Mouse (Mus musculus) intestine, embryonic 15.5 days (tissue): ENCODE data around the gene P2ry2. TPM values are rescaled to one million over a fixed set of nuclear protein-coding genes. Genes with fewer than 3 reads are reported as not detected.

ENCODE experiments used
- ATAC-seq: fragments of 200-750 bp; cut with Nextera tagmentation; 2 replicates; pipeline ENCODE4 v1.8.0; 2017; ENCODE audit warnings: moderate TSS enrichment, moderate library complexity
- H3K27ac ChIP-seq: fragments of 300-500 bp; sonication (generic); 2 replicates; pipeline ENCODE4 v1.5.1; 2015; ENCODE audit warnings: mild to moderate bottlenecking, inconsistent platforms
- H3K27me3 ChIP-seq: fragments of 300-500 bp; sonication (generic); replicated peaks from 2 replicates; pipeline ENCODE4 v1.6.1; 2015; ENCODE audit warnings: inconsistent platforms
- H3K36me3 ChIP-seq: fragments of 300-500 bp; sonication (generic); 2 replicates; pipeline ENCODE4 v1.6.1; 2015; ENCODE audit warnings: inconsistent platforms
- H3K4me1 ChIP-seq: fragments of 300-500 bp; sonication (generic); replicated peaks from 2 replicates; pipeline ENCODE4 v1.6.1; 2015; ENCODE audit warnings: inconsistent platforms
- H3K4me2 ChIP-seq: fragments of 300-500 bp; sonication (generic); replicated peaks from 2 replicates; pipeline ENCODE4 v1.6.1; 2015; ENCODE audit warnings: mild to moderate bottlenecking, inconsistent platforms
- H3K4me3 ChIP-seq: fragments of 300-500 bp; sonication (generic); replicated peaks from 2 replicates; pipeline ENCODE4 v1.5.1; 2015; ENCODE audit warnings: inconsistent platforms
- H3K9ac ChIP-seq: fragments of 300-500 bp; sonication (generic); 2 replicates; pipeline ENCODE4 v1.6.1; 2015; ENCODE audit warnings: inconsistent platforms
- H3K9me3 ChIP-seq: fragments of 300-500 bp; sonication (generic); 2 replicates; pipeline ENCODE4 v1.6.1; 2016; ENCODE audit warnings: inconsistent platforms
- WGBS: fragments of 180-500 bp; shearing (Covaris S2); methylation state at CpG from one replicate; pipeline ENCODE4 v1.1.7; 2015; 5-methylcytosine and 5-hydroxymethylcytosine counted together
- polyA plus RNA-seq: library from polyadenylated mRNA; unstranded; fragments of >200 nt; fragmentation: Nextera tagmentation; extraction: Ambion mirVana; gene quantifications from 2 replicates; pipeline ENCODE4 v1.2.1, GENCODE M21; 2015

Gene P2ry2
- polyA plus RNA-seq, 1 experiment from 2014 or later, result 2.7 TPM

DNA sequence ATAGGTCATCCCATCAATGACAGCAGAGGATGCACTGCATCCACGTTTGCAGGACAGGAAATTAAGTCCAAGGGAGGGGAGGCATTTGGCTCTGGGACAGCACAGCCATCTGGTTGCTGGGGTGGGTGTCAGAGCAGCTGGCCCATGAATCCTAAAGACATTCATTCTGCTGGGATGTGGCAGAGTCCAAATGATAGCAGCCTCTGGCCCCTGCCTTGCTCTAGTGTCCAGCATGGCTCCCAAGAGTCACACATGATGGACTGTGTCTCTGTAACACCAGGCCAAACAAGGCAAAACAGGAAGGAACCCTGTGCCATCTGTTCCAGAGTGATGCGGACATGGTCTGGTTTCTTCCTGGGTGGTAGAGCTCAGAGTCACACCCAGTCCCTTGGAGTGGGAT, 60.8 kb downstream of the P2ry2 start:
- Histone ChIP-seq H3K4me1 (peaks cover 20% of the 10 kb centered on the region), H3K27ac (0 out of 2 replicates have a peak overlapping the region, but pooled peaks have one; percentile 17), H3K4me2 (no peak overlapping the region), H3K27me3 (no peaks in the 10 kb centered on the region), H3K4me3 (no peak overlapping the region), H3K36me3 (no peaks in the 10 kb centered on the region), H3K9me3 (no peaks in the 10 kb centered on the region), H3K9ac (no peak overlapping the region)
- 61% methylated on average over 2 of the region's 2 CpGs for WGBS
- ATAC-seq, result peak; percentile 36; the same call in 1 of the 2 replicates

DNA sequence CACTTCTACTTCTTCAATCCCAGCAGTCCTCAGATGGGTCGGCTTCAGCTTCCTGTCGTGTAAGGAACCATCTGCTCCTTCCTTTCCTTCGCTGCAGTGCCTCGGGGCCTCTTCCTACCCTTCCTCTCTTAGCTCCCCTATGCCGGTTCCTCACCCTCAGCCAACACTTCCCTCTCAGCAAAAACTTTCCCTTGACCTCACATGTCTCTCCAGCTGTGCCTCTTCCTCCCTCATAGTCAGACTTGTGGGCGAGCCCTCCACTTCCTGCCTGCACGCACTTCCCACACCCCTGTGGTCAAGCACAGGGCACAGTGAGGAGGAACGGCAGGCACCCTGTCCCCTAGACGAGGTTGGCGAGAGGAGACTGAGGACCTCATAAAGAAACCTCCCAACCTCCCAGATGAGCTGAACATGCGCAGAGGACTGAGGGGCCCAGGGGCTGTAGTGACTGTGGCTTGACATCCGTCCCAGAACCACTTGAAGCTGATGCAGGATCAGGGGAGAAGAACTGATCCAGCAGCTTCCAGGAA, 62.1 kb downstream of the P2ry2 start:
- Histone ChIP-seq H3K27me3 (no peaks in the 10 kb centered on the region), H3K36me3 (no peaks in the 10 kb centered on the region), H3K9me3 (no peaks in the 10 kb centered on the region), H3K27ac (peak overlapping the region; percentile 68), H3K4me2 (no peak overlapping the region), H3K9ac (no peak overlapping the region), H3K4me3 (no peak overlapping the region), H3K4me1 (peaks cover 20% of the 10 kb centered on the region)
- peak; percentile 55 for ATAC-seq
- WGBS, result 38% methylated on average over 12 of the region's 12 CpGs

DNA sequence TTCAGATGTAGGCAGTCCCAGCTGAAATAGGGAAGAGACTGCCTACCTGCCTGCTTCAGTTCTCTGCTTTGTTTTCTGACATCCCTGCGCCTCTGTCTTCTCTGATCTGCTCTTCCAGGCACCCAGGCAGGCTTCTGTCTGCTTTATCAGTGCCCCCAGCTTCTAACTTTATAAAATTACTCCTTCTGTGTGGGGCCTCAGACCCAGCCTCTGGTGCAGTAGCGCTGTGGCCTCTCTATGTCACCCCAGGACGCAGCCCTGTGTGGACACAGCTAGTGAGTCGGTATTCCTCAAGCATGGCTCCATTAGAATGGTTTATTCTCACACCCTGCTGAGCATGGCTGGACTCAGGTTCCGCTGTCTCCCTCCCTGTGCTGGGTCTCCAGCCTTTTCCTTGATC, 62.6 kb downstream of the P2ry2 start:
- 0 out of 2 replicates have a peak, but pooled peaks have one; percentile 11 for ATAC-seq
- H3K9ac ChIP-seq, result no peak overlapping the region
- no peak overlapping the region for H3K4me3 ChIP-seq
- H3K36me3 ChIP-seq, result no peaks in the 10 kb centered on the region
- no peaks in the 10 kb centered on the region for H3K27me3 ChIP-seq
- H3K4me2 ChIP-seq, result no peak overlapping the region
- no peaks in the 10 kb centered on the region for H3K9me3 ChIP-seq
- peaks cover 20% of the 10 kb centered on the region for H3K4me1 ChIP-seq
- 74% methylated on average over 5 of the region's 5 CpGs for WGBS
- peak overlapping the region; percentile 68 for H3K27ac ChIP-seq

Other genes starting within 250 kb of the P2ry2 start
- gene Relt, start 149.4 kb downstream of the P2ry2 start, polyA plus RNA-seq, result 2.6 and 3.5 TPM in 2 replicates
- 5.0 and 6.0 TPM in 2 replicates for gene Arhgef17, start 80.8 kb downstream of the P2ry2 start, polyA plus RNA-seq
- 8.4 and 10.4 TPM in 2 replicates for gene P2ry6, start 38.2 kb downstream of the P2ry2 start, polyA plus RNA-seq
- gene Fchsd2, start 80.0 kb upstream of the P2ry2 start, polyA plus RNA-seq, result 20.3 and 21.0 TPM in 2 replicates